Mouse (Mus musculus): ENCODE results near the gene Zfpl1.
"Not testable (repeated sequence)": the region's sequence is repeated elsewhere in the genome, so short reads cannot be mapped to it uniquely, and the experiment has no call there.

Zfpl1 gene

GRCm38 (mm10) chr19:6084478-6085248 lies at the start of gene Zfpl1, which contains the start of gene Cdca5:
Gene Zfpl1, minus strand, starts transcription at chr19:6084956.
Gene Cdca5, plus strand, starts transcription at chr19:6084983.
- peak; percentile 99 for DNase-seq (ENCODE audit: low read depth, low spot score)
- H3K27me3 ChIP-seq (ENCODE audit: control insufficient read depth, insufficient read depth, low read length, poor library complexity, severe bottlenecking): no peaks in the 10 kb centered on the region
- H3K36me3 ChIP-seq (ENCODE audit: control insufficient read depth, insufficient read depth, low read length, poor library complexity, severe bottlenecking): peaks cover 2% of the 10 kb centered on the region; the same call in 1 of the 2 replicates

- not testable (repeated sequence) for DNase-seq (ENCODE audit: low read depth, low spot score); H3K36me3 ChIP-seq (ENCODE audit: control insufficient read depth, insufficient read depth, low read length, poor library complexity, severe bottlenecking); H3K27me3 ChIP-seq (ENCODE audit: control insufficient read depth, insufficient read depth, low read length, poor library complexity, severe bottlenecking)
These were observed 48.4 kb upstream of the Zfpl1 start for GRCm38 (mm10) chr19:6133197-6133596.

- Histone ChIP-seq H3K36me3 (ENCODE audit: control insufficient read depth, insufficient read depth, low read length, poor library complexity, severe bottlenecking) (no peaks in the 10 kb centered on the region; the same call in 1 of the 2 replicates), H3K27me3 (ENCODE audit: control insufficient read depth, insufficient read depth, low read length, poor library complexity, severe bottlenecking) (no peaks in the 10 kb centered on the region)
- DNase-seq (ENCODE audit: low read depth, low spot score): no peak
These were observed 47.5 kb upstream of the Zfpl1 start for GRCm38 (mm10) chr19:6132171-6132827.

GRCm38 (mm10) chr19:6130414-6131128 lies 45.8 kb upstream of the Zfpl1 start:
- not testable (repeated sequence) for H3K36me3 ChIP-seq (ENCODE audit: control insufficient read depth, insufficient read depth, low read length, poor library complexity, severe bottlenecking); H3K27me3 ChIP-seq (ENCODE audit: control insufficient read depth, insufficient read depth, low read length, poor library complexity, severe bottlenecking); DNase-seq (ENCODE audit: low read depth, low spot score)

- H3K27me3 ChIP-seq (ENCODE audit: control insufficient read depth, insufficient read depth, low read length, poor library complexity, severe bottlenecking): no peaks in the 10 kb centered on the region
- peak; percentile 97 for DNase-seq (ENCODE audit: low read depth, low spot score)
- H3K36me3 ChIP-seq (ENCODE audit: control insufficient read depth, insufficient read depth, low read length, poor library complexity, severe bottlenecking): no peaks in the 10 kb centered on the region
These were observed 43.1 kb upstream of the Zfpl1 start, which contains the start of gene Snx15 for GRCm38 (mm10) chr19:6127760-6128341. Gene Snx15, minus strand, starts transcription at chr19:6128304.

- Histone ChIP-seq H3K36me3 (ENCODE audit: control insufficient read depth, insufficient read depth, low read length, poor library complexity, severe bottlenecking) (no peaks in the 10 kb centered on the region), H3K27me3 (ENCODE audit: control insufficient read depth, insufficient read depth, low read length, poor library complexity, severe bottlenecking) (no peaks in the 10 kb centered on the region)
- no peak for DNase-seq (ENCODE audit: low read depth, low spot score)
These were observed 42.2 kb upstream of the Zfpl1 start for GRCm38 (mm10) chr19:6126789-6127580.

GRCm38 (mm10) chr19:6126289-6126688 lies 41.5 kb upstream of the Zfpl1 start:
- DNase-seq (ENCODE audit: low read depth, low spot score): peak; percentile 85
- Histone ChIP-seq H3K36me3 (ENCODE audit: control insufficient read depth, insufficient read depth, low read length, poor library complexity, severe bottlenecking) (no peaks in the 10 kb centered on the region), H3K27me3 (ENCODE audit: control insufficient read depth, insufficient read depth, low read length, poor library complexity, severe bottlenecking) (no peaks in the 10 kb centered on the region)

- H3K27me3 ChIP-seq (ENCODE audit: control insufficient read depth, insufficient read depth, low read length, poor library complexity, severe bottlenecking): no peaks in the 10 kb centered on the region
- DNase-seq (ENCODE audit: low read depth, low spot score): no peak
These were observed 40.1 kb upstream of the Zfpl1 start for GRCm38 (mm10) chr19:6124898-6125297.

GRCm38 (mm10) chr19:6123330-6123729 lies 38.6 kb upstream of the Zfpl1 start:
- H3K27me3 ChIP-seq (ENCODE audit: control insufficient read depth, insufficient read depth, low read length, poor library complexity, severe bottlenecking): no peaks in the 10 kb centered on the region
- H3K36me3 ChIP-seq (ENCODE audit: control insufficient read depth, insufficient read depth, low read length, poor library complexity, severe bottlenecking): no peaks in the 10 kb centered on the region
- no peak for DNase-seq (ENCODE audit: low read depth, low spot score)

More at GRCm38 (mm10) chr19:6124898-6125297, 40.1 kb upstream of the Zfpl1 start:
- H3K36me3 ChIP-seq (ENCODE audit: control insufficient read depth, insufficient read depth, low read length, poor library complexity, severe bottlenecking): no peaks in the 10 kb centered on the region

- Histone ChIP-seq H3K27me3 (ENCODE audit: control insufficient read depth, insufficient read depth, low read length, poor library complexity, severe bottlenecking) (no peaks in the 10 kb centered on the region), H3K36me3 (ENCODE audit: control insufficient read depth, insufficient read depth, low read length, poor library complexity, severe bottlenecking) (no peaks in the 10 kb centered on the region)
- no peak for DNase-seq (ENCODE audit: low read depth, low spot score)
These were observed 37.0 kb upstream of the Zfpl1 start for GRCm38 (mm10) chr19:6121761-6122160.

GRCm38 (mm10) chr19:6118677-6119185 lies 34.0 kb upstream of the Zfpl1 start:
- DNase-seq (ENCODE audit: low read depth, low spot score): no peak
- no peaks in the 10 kb centered on the region; the same call in 1 of the 2 replicates for H3K36me3 ChIP-seq (ENCODE audit: control insufficient read depth, insufficient read depth, low read length, poor library complexity, severe bottlenecking)
- no peaks in the 10 kb centered on the region for H3K27me3 ChIP-seq (ENCODE audit: control insufficient read depth, insufficient read depth, low read length, poor library complexity, severe bottlenecking)

- peak; percentile 90 for DNase-seq (ENCODE audit: low read depth, low spot score)
- Histone ChIP-seq H3K27me3 (ENCODE audit: control insufficient read depth, insufficient read depth, low read length, poor library complexity, severe bottlenecking) (no peaks in the 10 kb centered on the region), H3K36me3 (ENCODE audit: control insufficient read depth, insufficient read depth, low read length, poor library complexity, severe bottlenecking) (no peaks in the 10 kb centered on the region; the same call in 1 of the 2 replicates)
These were observed 33.4 kb upstream of the Zfpl1 start, which contains the start of gene Sac3d1 for GRCm38 (mm10) chr19:6117986-6118676. Gene Sac3d1, minus strand, starts transcription at chr19:6118650.

GRCm38 (mm10) chr19:6117346-6117985 lies 32.7 kb upstream of the Zfpl1 start:
- Histone ChIP-seq H3K27me3 (ENCODE audit: control insufficient read depth, insufficient read depth, low read length, poor library complexity, severe bottlenecking) (no peaks in the 10 kb centered on the region), H3K36me3 (ENCODE audit: control insufficient read depth, insufficient read depth, low read length, poor library complexity, severe bottlenecking) (no peaks in the 10 kb centered on the region; the same call in 1 of the 2 replicates)
- no peak for DNase-seq (ENCODE audit: low read depth, low spot score)
